Mouse (Mus musculus) adrenal gland, postnatal 0 days (tissue): ENCODE measurements around the gene Ear1. TPM values are rescaled to one million over a fixed set of nuclear protein-coding genes. Genes with fewer than 3 reads are reported as not detected.

Source experiments
- polyA plus RNA-seq: library from polyadenylated mRNA; unstranded; fragments of >200 nt; fragmentation: Nextera tagmentation; extraction: Ambion mirVana; gene quantifications from 2 replicates; pipeline ENCODE4 v1.2.1, GENCODE M21; 2015

The Ear1 gene
- polyA plus RNA-seq = 0.39 and 0.54 TPM in 2 replicates

DNA sequence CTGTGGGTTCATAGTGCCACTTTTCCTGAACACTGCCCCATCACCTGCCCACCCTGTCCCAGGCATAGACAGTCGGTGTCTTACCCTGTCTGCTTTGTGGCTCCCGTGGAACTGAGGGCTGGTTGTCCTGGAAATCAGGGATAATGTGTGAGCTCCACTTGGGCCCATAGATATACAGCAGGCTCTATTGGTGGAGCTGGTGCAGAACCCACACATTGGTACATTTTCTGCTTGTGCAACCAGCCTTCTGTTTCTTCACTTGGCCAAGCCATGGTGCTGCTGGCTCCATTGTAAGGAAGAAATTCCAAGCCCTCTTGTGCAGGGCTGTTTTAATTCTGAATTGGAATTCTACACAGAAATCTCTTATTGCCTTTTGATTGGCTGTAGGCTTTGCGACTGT is at the start of gene Ear1:
Gene Ear1, minus strand, starts transcription at position 101 of the 400 bp plus-strand sequence.

GRCm38 (mm10) chr14:43924688-43925403 is 49.5 kb upstream of the Ear1 start, which contains the start of gene Gm8113:
Gm8113 (plus strand) TSS chr14:43925390.

GRCm38 (mm10) chr14:43923459-43923858 is 48.1 kb upstream of the Ear1 start, which contains the start of gene Ear10:
Ear10 (minus strand) TSS chr14:43923559.

GRCm38 (mm10) chr14:43784645-43785044 is 90.7 kb downstream of the Ear1 start, which contains the start of gene Gm8180:
Gm8180 (minus strand) TSS chr14:43784745.

Other genes starting within 250 kb of the Ear1 start
- not detected in 2 replicates for gene Gm8165, start 198.3 kb downstream of the Ear1 start, polyA plus RNA-seq
- 0.68 and 1.2 TPM in 2 replicates for gene Gm7324, start 177.7 kb downstream of the Ear1 start, polyA plus RNA-seq
- gene Gm16506, start 148.0 kb downstream of the Ear1 start, polyA plus RNA-seq = not detected in 2 replicates
- gene Gm6526, start 127.7 kb downstream of the Ear1 start, polyA plus RNA-seq = 0.07 TPM in 1 of 2 replicates, not detected in the other
- gene Gm8180, start 90.8 kb downstream of the Ear1 start, polyA plus RNA-seq = not detected in 2 replicates
- gene Ear10, start 48.0 kb upstream of the Ear1 start, polyA plus RNA-seq = not detected in 2 replicates
- 6.8 and 7.0 TPM in 2 replicates for gene Gm8113, start 49.9 kb upstream of the Ear1 start, polyA plus RNA-seq
- not detected in 2 replicates for gene Ang5, start 81.6 kb upstream of the Ear1 start, polyA plus RNA-seq
- not detected in 2 replicates for gene Ang6, start 126.8 kb upstream of the Ear1 start, polyA plus RNA-seq
- 3.6 and 6.8 TPM in 2 replicates for gene Ear2, start 227.1 kb upstream of the Ear1 start, polyA plus RNA-seq
- not detected in 2 replicates for gene Gm3327, start 248.3 kb upstream of the Ear1 start, polyA plus RNA-seq